Mouse (Mus musculus) heart, embryonic 14.5 days (tissue): ENCODE data around the gene Fam161b. TPM values are rescaled to one million over a fixed set of nuclear protein-coding genes. Genes with fewer than 3 reads are reported as not detected.

Source experiments
- ATAC-seq: fragments of 200-750 bp; cut with Nextera tagmentation; 2 replicates; pipeline ENCODE4 v1.8.0; 2017; ENCODE audit warnings: low read depth, moderate TSS enrichment; ENCODE audit not compliant: insufficient number of reproducible peaks, insufficient read depth, low FRiP score
- H3K27ac ChIP-seq, 2 experiments: fragments of 200-500 bp in 1 of 2; fragments of 300-500 bp in 1 of 2; sonication (generic) in 1 of 2; replicated peaks in 1 of 2; 2 replicates each; pipeline ENCODE4 v1.5.1; 2012 to 2014; ENCODE audit warnings: low read depth in 2 of 2, low read length in 2 of 2, control low read depth in 1 of 2, mild to moderate bottlenecking in 1 of 2, mixed read lengths in 1 of 2; ENCODE audit not compliant: control insufficient read depth in 1 of 2, insufficient read depth in 1 of 2
- H3K27me3 ChIP-seq: fragments of 300-500 bp; sonication (generic); 2 replicates; pipeline ENCODE4 v1.6.1; 2014; ENCODE audit warnings: mild to moderate bottlenecking, low read length, control low read depth; ENCODE audit not compliant: control insufficient read depth, insufficient read depth
- H3K36me3 ChIP-seq: fragments of 300-500 bp; sonication (generic); 2 replicates; pipeline ENCODE4 v1.6.1; 2014; ENCODE audit warnings: mild to moderate bottlenecking, control low read depth, low read length, mixed read lengths; ENCODE audit not compliant: control insufficient read depth, insufficient read depth
- H3K4me1 ChIP-seq, 2 experiments: fragments of 200-500 bp in 1 of 2; fragments of 300-500 bp in 1 of 2; sonication (generic) in 1 of 2; 2 replicates each; pipeline ENCODE4 v1.6.1; 2012 to 2014; ENCODE audit warnings: low read length in 2 of 2, control low read depth in 1 of 2, mixed read lengths in 1 of 2; ENCODE audit not compliant: control insufficient read depth in 2 of 2, insufficient read depth in 2 of 2
- H3K4me2 ChIP-seq: fragments of 300-500 bp; sonication (generic); 2 replicates; pipeline ENCODE4 v1.6.1; 2014; ENCODE audit warnings: mild to moderate bottlenecking, low read length
- H3K4me3 ChIP-seq, 2 experiments: fragments of 200-500 bp in 1 of 2; fragments of 300-500 bp in 1 of 2; sonication (generic) in 1 of 2; 2 replicates each; pipeline ENCODE4 v1.5.1; 2012 to 2014; ENCODE audit warnings: low read length in 2 of 2, mild to moderate bottlenecking in 2 of 2, control low read depth in 1 of 2, low read depth in 1 of 2, moderate library complexity in 1 of 2; ENCODE audit not compliant: control insufficient read depth in 1 of 2, insufficient read depth in 1 of 2
- H3K9ac ChIP-seq: fragments of 300-500 bp; sonication (generic); 2 replicates; pipeline ENCODE4 v1.6.1; 2014; ENCODE audit warnings: mild to moderate bottlenecking, low read length
- H3K9me3 ChIP-seq: fragments of 300-500 bp; sonication (generic); 2 replicates; pipeline ENCODE4 v1.6.1; 2016; ENCODE audit warnings: low read length, control low read depth; ENCODE audit not compliant: control insufficient read depth
- WGBS: fragments of 180-500 bp; shearing (Covaris S2); extraction: QIAGEN DNeasy Blood & Tissue Kit; methylation state at CpG from one replicate; pipeline ENCODE4 v1.1.7; 2014; 5-methylcytosine and 5-hydroxymethylcytosine counted together
- polyA plus RNA-seq: library from polyadenylated mRNA; unstranded; fragments of >200 nt; fragmentation: Nextera tagmentation; extraction: Ambion mirVana; gene quantifications from 2 replicates; pipeline ENCODE4 v1.2.1, GENCODE M21; 2014

Fam161b gene
- polyA plus RNA-seq, 1 experiment from 2014 or later, result 5.3 TPM

- no peak for ATAC-seq
- H3K9me3 ChIP-seq, result no peaks in the 10 kb centered on the region
- H3K9ac ChIP-seq, result no peak overlapping the region
- H3K4me3 ChIP-seq, result no peak overlapping the region
- no peak overlapping the region for H3K4me2 ChIP-seq
- peaks cover 0 to 2% of the 10 kb centered on the region in 2 experiments; a peak in 1 of 4 replicates for H3K4me1 ChIP-seq
- no peaks in the 10 kb centered on the region for H3K27me3 ChIP-seq
- H3K27ac ChIP-seq, result no peak overlapping the region
- 48% methylated on average over 2 of the region's 2 CpGs for WGBS
- H3K36me3 ChIP-seq, result peaks cover 68% of the 10 kb centered on the region
These were observed 14.4 kb downstream of the Fam161b start for GRCm38 (mm10) chr12:84347192-84347591.

DNA sequence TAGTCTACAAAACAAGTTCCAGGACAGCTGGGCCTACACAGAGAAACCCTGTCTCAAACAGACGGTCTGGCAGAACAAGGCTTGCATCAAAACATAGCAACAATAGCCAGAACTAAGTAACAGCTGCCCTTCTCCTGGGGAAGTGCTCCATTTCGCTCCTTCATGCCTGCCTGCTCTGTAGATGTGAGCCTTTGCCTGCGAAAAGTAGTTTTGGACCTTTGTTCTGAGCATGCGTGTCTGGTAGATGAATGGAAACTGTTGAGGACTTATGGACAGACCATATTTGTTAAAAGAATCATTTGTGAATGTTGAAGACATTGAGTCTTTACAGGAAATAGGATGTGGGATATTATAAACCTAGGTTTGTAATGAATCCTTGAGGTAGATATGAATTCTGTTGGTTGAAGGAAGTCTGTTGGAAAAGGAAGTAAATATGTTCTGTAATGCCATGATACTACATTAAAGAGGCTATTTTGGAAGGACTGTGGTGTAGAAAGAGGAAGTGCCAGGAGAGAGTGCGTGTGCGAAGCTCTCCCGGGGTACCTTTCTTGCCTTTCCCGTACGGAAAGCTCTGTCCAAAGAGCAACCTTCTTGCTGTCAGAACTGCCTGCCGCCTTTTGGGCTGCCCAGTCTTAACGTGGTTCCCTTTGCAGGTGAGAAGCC, 24.5 kb downstream of the Fam161b start:
- Histone ChIP-seq H3K27me3 (no peaks in the 10 kb centered on the region), H3K4me3 (no peak overlapping the region), H3K9me3 (no peaks in the 10 kb centered on the region), H3K27ac (no peak overlapping the region), H3K9ac (no peak overlapping the region), H3K4me2 (no peak overlapping the region), H3K36me3 (peaks cover 90% of the 10 kb centered on the region), H3K4me1 (no peaks in the 10 kb centered on the region)
- 91% methylated on average over 11 of the region's 11 CpGs for WGBS
- ATAC-seq, result no peak

- WGBS, result 28% methylated on average over 4 of the region's 4 CpGs
- peaks cover 79% of the 10 kb centered on the region for H3K36me3 ChIP-seq
- peaks cover 3 to 6% of the 10 kb centered on the region in 2 experiments for H3K4me1 ChIP-seq
- no peaks in the 10 kb centered on the region for H3K27me3 ChIP-seq
- no peak overlapping the region for H3K4me3 ChIP-seq
- H3K9me3 ChIP-seq, result no peaks in the 10 kb centered on the region
- no peak overlapping the region for H3K4me2 ChIP-seq
- ATAC-seq, result 0 out of 2 replicates have a peak, but pooled peaks have one; percentile 71
- H3K9ac ChIP-seq, result no peak overlapping the region
- peak overlapping the region; percentile 53 to 61 for H3K27ac ChIP-seq
These were observed 34.5 kb downstream of the Fam161b start for GRCm38 (mm10) chr12:84327111-84327512.

GRCm38 (mm10) chr12:84316721-84317621, 44.7 kb downstream of the Fam161b start, which contains the start of gene Zfp410:
Zfp410 (plus strand) TSS chr12:84316852.
- peaks cover 20% of the 10 kb centered on the region for H3K36me3 ChIP-seq
- H3K27me3 ChIP-seq, result no peaks in the 10 kb centered on the region
- under 1% methylated on average over 77 of the region's 77 CpGs for WGBS
- peak within 1 kb of the TSS; percentile 60 to 100 for H3K4me3 ChIP-seq
- ATAC-seq, result peak; percentile 92
- H3K4me2 ChIP-seq, result peak within 1 kb of the TSS; percentile 82
- peak within 1 kb of the TSS; percentile 88 to 99 for H3K27ac ChIP-seq
- no peaks in the 10 kb centered on the region for H3K9me3 ChIP-seq
- H3K9ac ChIP-seq, result peak within 1 kb of the TSS; percentile 99
- H3K4me1 ChIP-seq, result peaks cover 0 to 10% of the 10 kb centered on the region in 2 experiments; a peak in 3 of 4 replicates

- H3K4me3 ChIP-seq, result peak overlapping the region; percentile 60 to 100
- H3K9me3 ChIP-seq, result no peaks in the 10 kb centered on the region
- H3K36me3 ChIP-seq, result peaks cover 27% of the 10 kb centered on the region
- H3K4me2 ChIP-seq, result peak overlapping the region; percentile 82
- peak overlapping the region; percentile 99 for H3K9ac ChIP-seq
- H3K4me1 ChIP-seq, result peaks cover 0 to 10% of the 10 kb centered on the region in 2 experiments; a peak in 3 of 4 replicates
- no peak for ATAC-seq
- H3K27ac ChIP-seq, result peak overlapping the region; percentile 88 to 99
- H3K27me3 ChIP-seq, result no peaks in the 10 kb centered on the region
- WGBS, result 25% methylated on average over 7 of the region's 7 CpGs
These were observed 45.6 kb downstream of the Fam161b start for GRCm38 (mm10) chr12:84316006-84316405.

DNA sequence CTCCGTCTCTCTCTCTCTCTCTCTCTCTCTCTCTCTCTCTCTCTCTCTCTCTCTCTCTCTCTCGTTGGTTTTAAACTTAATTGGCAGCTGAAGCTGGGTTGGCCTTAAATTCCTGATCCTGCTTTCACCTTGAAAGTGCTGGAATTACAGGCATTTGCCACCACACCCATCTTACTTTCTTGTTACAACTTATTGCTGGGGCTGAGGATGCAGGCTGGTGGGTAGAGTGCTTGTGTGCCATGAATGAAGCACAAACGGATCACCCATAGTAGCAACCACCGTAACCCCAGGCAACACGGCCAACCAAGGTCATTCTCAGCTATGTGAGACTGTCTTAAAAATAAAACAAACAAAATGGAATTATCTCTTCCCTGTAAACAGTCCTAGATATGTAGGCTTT, 50.3 kb downstream of the Fam161b start:
- ATAC-seq, result no peak
- H3K9me3 ChIP-seq, result no peaks in the 10 kb centered on the region
- peaks cover 70% of the 10 kb centered on the region for H3K36me3 ChIP-seq
- no peak overlapping the region for H3K4me2 ChIP-seq
- no peak overlapping the region for H3K4me3 ChIP-seq
- WGBS, result 80% methylated on average over 4 of the region's 5 CpGs
- H3K27me3 ChIP-seq, result no peaks in the 10 kb centered on the region
- H3K27ac ChIP-seq, result no peak overlapping the region
- no peak overlapping the region for H3K9ac ChIP-seq
- no peaks in the 10 kb centered on the region; a peak in 1 of 4 replicates for H3K4me1 ChIP-seq

DNA sequence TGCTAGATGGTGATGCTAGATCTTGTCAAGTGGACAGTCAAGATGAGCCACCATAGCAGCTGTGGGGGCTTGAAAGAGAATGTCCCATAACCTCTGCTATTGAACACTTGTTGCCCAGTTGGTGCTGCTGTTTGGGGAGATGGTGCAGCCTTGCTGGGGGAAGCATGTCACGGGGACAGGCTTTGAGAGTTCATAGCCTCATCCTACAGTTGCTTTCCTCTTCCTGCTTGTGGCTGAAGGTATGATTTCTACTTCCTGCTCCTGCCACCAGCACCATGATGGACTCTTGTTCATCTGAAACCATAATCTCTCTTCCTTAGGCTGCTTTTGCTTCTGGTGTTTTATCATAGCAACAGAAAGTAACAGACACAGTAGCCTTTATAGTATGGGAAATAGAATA, 57.1 kb downstream of the Fam161b start:
- no peaks in the 10 kb centered on the region for H3K9me3 ChIP-seq
- 87% methylated on average over 1 of the region's 1 CpGs for WGBS
- peaks cover 94% of the 10 kb centered on the region for H3K36me3 ChIP-seq
- H3K4me3 ChIP-seq, result no peak overlapping the region
- no peak for ATAC-seq
- no peak overlapping the region for H3K4me2 ChIP-seq
- H3K27me3 ChIP-seq, result no peaks in the 10 kb centered on the region
- no peak overlapping the region for H3K27ac ChIP-seq
- no peaks in the 10 kb centered on the region for H3K4me1 ChIP-seq
- H3K9ac ChIP-seq, result no peak overlapping the region
